Mouse (Mus musculus) myocyte (in vitro differentiated cells): ENCODE measurements around the gene Acsf2.

Source experiments
- CEBPB ChIP-seq: IDR thresholded peaks from 2 replicates; pipeline ENCODE4 v1.6.1; 2011; ENCODE audit warnings: mild to moderate bottlenecking, moderate library complexity; ENCODE audit not compliant: poor library complexity, insufficient read depth, severe bottlenecking
- E2F4 ChIP-seq: IDR thresholded peaks from one replicate; pipeline ENCODE4 v1.6.1; 2011; ENCODE audit warnings: mild to moderate bottlenecking, control low read depth, moderate library complexity; ENCODE audit not compliant: insufficient read depth
- MYOD1 ChIP-seq, 3 experiments: IDR thresholded peaks; one replicate each; pipeline ENCODE4 v1.6.1; 2011; ENCODE audit warnings: control low read depth in 2 of 3, low read depth in 2 of 3, mild to moderate bottlenecking in 2 of 3, moderate library complexity in 1 of 3; ENCODE audit not compliant: insufficient read length in 2 of 3, control insufficient read depth in 1 of 3
- MYOG ChIP-seq, 3 experiments: IDR thresholded peaks; one replicate each; pipeline ENCODE4 v1.6.1; 2011; ENCODE audit warnings: control low read depth in 2 of 3, low read depth in 2 of 3, mild to moderate bottlenecking in 2 of 3; ENCODE audit not compliant: insufficient read length in 2 of 3, control insufficient read depth in 1 of 3, insufficient read depth in 1 of 3
- POLR2A ChIP-seq: IDR thresholded peaks from one replicate; pipeline ENCODE4 v1.6.1; 2011; ENCODE audit warnings: low read depth, mild to moderate bottlenecking, control low read depth, moderate library complexity; ENCODE audit not compliant: insufficient read length
- POLR2AphosphoS2 ChIP-seq: IDR thresholded peaks from one replicate; pipeline ENCODE4 v1.6.1; 2011; ENCODE audit warnings: low read depth, control low read depth; ENCODE audit not compliant: insufficient read length
- USF1 ChIP-seq: IDR thresholded peaks from one replicate; pipeline ENCODE4 v1.6.1; 2011; ENCODE audit warnings: low read depth, mild to moderate bottlenecking, control low read depth, moderate library complexity

GRCm38 (mm10) chr11:94550442-94550744 is 51.3 kb downstream of the Acsf2 start:
- TF ChIP-seq POLR2A (no peak), USF1 (no peak), POLR2AphosphoS2 (no peak), CEBPB (no peak), E2F4 (no peak), MYOD1 (IDR thresholded peaks at IDR 0.05; ENCODE audit: control insufficient read depth in 1 of 3, insufficient read length in 2 of 3, low read depth in 2 of 3) (no peak), MYOG (IDR thresholded peaks at IDR 0.05; ENCODE audit: control insufficient read depth in 1 of 3, insufficient read depth in 1 of 3, insufficient read length in 2 of 3, low read depth in 2 of 3) (no peak)
